Mouse (Mus musculus) urinary bladder, postnatal 10 days (tissue): ENCODE measurements around the gene Ssr2.

ENCODE experiments used
- DNase-seq: peaks from one replicate; pipeline ENCODE4 v3.0.0; 2022; ENCODE audit warnings: low spot score

Gene Ssr2

DNA sequence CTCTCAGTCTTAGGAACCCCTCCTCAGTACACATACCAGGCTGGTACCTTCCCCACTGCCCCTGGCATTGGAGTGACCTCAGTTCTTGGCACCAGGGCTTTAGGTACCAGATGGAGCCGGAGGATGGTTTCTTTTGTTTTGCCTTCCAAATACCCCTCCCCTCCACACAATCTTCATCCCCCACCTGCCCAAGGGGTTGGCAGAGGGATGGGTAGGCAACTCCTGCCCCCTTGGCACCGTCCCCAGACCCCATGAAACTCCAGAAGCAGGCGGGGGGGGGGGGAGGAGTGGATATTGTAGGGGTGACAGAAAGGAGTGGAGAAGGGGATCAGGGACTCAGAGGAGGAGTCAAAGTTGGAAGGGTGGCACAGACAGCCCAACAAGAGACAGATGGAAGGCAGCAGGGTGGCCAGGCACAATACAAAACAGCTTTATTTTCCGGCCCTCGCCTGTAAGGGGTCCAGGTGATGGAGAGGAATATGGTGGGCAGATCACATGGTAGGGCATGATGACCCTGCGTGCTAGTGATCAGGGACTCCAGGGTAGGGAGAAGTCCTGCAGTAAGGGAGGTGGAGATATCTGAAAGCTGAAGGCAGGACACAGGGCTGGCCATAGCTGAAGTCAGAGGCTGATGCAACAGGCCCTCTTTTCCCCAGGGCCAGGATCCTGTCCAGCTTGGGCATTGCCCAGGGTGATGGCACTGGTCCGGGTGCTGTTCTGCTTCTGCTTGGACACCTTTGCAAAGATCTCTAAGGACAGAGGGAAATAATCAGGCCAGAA is 33.9 kb upstream of the Ssr2 start:
- no peak for DNase-seq

DNA sequence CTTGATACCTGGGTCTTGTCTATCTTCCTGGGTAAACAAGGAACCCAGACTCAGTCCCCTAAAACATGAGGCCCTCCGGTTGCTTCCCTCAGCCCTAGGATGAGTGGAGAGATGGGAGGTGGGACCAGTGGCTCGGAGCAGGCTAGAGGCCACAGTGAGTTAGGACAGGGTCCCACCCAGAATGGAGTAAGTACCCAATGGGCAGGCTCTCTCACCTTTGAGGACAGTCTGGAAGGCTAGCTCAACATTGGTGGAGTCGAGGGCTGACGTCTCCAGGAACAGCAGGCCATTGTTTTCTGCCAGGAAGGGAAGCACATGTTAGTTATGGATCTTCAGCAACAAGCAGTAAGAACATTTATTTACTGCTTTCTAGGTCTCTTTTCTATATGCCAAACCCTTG is 33.2 kb upstream of the Ssr2 start:
- no peak for DNase-seq

DNA sequence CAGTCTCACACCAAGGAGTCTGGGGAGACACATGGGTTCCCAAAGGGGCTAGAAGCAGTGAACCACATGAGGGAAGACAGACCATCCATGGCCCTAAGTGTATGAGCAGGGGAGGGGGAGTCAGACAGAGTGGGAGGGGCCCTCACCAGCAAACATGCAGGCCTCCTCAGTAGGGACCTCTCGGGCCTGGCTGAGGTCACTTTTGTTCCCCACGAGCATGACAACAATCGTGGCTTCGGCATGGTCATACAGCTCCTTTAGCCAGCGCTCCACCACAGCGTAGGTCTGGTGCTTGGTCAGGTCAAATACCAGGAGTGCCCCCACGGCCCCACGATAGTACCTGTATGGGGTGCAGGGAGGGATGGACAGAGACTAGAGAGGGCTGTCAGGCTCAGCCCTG is 32.5 kb upstream of the Ssr2 start:
- DNase-seq = no peak

DNA sequence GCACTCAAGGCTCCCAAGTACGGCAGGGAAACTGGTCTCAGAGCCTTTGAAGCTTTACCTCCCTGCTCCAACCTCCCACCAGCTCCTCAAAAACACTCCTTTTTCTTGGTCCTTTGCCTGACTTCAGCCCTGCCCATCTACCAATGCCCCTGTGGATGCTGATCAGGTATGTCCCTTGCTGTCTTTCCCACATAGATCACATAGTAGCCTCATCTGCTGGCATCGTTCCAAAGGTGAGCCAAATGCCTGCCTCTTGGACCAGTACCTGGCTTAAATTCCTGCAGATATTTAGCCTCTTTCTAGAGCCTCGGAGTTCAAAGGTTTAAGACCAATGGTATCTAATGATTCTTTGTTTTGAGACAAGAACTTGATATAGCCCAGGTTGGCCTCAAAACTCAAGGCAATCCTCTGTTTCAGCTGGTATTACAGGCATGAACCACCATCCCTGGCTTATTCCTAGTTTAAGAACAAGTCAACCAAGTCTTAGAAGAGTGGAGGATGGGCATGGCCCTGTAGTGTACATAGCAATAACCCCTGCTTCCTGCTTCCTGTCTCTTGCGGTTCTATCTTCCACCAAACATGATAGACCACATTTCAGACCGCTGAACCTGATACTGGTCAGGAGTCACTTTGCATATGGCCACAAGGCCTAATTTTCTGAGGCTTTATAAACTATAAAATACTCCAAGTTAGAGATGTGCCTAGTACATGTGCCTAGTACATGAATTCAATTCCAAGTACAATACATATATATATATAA is 31.8 kb upstream of the Ssr2 start:
- DNase-seq = no peak

DNA sequence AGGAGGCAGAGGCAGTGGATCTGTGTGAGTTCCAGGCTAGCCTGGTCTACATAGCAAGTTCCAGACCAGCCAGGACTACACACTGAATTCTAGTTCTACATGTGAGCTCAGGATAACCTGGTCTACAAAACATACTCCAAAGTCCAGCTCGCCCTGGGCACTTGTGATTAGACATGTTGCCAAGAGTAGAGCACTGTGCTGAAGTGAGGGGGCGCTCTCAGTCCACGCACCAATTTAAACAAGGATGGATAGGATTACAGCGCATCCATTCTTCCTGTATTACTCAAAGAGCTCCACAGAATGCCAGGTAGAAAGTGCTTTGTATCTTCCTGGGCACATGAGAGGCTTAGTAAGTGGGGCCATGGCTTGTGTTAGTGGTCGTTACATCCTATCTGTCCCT is 31.2 kb upstream of the Ssr2 start:
- DNase-seq = no peak

DNA sequence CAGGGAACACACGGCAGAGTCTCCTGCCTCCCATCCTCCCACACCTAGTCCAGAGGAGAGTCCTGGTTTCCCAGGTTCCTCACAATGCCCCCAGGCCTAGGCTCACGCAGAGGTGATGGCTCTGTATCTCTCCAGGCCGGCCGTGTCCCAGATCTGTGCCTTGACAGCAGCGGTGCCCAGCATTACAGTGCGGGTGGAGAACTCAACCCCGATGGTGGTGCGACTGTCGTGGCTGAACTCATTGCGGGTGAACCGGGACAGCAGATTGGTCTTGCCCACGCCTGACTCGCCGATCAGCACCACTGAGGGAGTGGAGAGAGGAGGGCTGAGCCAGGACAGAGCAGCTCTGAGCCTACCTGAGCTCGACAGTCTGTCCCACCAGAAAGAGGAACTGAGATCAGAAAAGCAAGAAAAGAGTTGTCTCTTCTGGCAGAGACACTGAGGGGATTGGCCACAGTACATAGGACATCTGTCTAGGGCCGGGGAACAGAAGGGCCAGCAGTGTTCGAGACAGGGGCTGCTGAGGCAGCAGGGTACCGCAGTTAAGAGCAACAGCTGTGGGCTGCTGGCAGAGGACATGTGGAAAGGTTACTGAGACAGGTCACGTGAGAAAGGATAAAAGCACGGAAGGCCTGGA is 30.6 kb upstream of the Ssr2 start:
- no peak for DNase-seq

DNA sequence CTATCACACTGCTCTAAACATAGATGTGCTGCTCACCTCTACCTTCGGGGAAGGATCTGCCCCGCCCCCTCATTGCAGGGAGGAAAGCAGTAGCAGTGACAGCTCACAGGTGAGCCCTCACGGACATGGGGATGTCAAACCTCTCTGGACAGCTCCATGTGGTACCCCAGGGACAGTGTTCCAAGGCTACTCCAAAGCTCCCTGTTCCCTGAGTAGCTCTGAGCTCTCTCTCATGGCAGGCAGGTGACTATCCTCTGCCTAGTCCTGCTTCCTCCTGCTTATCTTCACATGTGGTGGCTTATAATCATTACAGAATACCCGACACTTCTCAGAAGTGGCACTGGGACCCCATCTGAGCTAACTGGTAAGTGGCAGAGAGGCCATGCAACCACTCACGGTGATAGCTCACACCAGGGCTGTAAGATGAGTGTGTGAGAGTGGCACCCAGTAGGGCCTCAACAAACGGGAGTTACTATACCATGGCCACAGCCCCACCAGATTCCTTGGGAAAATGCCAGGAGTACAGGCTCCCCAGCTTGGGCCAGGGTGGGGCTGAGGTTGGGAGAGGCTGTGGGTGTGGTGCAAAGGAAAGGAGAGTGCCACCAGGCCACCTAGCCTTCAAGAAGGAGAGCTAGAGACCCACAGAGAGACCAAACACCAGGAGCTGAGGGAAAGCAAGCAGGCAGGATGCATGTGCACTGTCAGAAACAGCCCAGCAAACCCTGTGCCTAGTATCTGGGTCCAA is 28.8 kb upstream of the Ssr2 start:
- DNase-seq = no peak

DNA sequence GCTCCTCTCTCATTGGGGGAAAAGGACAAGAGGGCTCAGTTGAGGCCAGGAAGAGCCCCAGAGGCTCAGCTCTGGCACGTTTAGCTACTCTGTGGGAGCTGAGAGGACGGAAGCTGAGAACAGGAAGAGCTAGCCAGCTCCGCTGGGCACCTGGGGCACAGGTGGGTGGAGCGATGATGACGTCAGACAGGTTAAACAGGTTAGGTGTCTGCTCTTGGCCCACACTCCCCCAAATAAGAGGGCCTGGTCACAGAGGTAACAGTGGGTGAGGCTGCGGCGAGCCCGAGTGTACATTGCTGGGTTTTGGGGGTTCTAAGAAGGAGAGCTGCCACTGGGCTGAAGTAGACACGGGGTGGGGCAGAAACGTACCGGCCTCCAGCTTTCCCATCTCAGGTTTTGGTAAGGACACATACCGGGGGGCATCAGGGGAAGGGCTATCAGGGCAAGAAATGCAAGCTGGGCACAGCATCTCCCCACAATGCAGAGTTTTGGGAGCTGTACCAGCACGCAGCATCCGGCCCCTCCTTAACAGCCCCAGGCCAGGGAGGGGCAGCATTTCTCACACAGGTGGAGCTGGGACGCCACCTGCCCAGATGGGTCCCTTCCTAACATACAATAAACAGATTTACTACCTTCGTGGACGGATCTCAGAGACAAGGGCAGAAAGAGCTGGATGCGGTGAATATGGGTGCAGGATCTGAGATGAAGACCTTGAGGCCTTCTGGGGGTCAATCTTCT is 27.3 kb upstream of the Ssr2 start, which contains the start of gene Rab25:
Gene Rab25, minus strand, starts transcription at position 121 of the 738 bp plus-strand sequence.
- DNase-seq = no peak

DNA sequence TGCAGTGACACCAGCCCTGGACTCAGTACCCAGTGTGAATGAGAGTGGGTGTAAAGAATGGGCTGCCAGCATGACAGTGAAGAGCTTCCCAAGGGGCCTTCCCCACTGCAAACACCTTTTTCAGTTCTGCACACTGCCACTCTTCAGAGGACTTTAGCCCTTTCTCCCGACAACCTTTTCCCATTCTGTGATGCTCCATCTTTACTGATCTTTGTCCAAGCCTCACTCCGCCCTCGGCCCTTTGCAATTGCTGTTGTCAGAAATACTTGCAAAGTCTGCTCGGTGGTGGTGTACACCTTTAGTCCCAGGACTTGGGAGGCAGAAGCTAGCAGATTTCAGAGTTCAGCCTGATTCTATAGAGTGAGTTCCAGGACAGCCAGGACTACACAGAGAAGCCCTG is 24.1 kb upstream of the Ssr2 start:
- DNase-seq = no peak

DNA sequence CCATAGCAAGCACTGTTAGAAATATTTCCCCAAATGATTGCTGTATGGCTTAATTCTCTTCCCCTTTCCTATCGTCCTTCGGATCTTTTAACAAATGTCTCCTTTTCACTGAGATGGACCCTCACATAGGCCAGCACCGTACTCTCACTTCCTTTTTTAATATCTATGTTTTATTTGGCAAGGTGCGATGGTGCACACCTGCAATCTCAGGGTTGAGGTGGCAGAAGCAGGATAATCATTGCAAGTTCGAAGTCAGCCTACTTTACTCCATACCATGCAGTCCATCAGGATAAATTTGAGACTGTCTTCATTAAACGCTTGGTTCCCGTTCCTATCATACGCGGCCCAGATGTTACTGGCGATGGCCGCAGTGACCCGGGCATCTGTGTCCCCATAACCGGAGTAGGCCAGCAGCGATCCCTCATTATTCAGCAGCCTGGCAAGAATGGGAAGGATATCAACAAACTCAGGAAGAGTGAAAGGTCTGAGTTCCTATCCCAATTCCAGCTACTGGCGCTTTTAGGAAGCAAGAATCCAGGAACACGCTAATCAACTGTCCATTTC is 23.5 kb upstream of the Ssr2 start:
- DNase-seq = no peak

DNA sequence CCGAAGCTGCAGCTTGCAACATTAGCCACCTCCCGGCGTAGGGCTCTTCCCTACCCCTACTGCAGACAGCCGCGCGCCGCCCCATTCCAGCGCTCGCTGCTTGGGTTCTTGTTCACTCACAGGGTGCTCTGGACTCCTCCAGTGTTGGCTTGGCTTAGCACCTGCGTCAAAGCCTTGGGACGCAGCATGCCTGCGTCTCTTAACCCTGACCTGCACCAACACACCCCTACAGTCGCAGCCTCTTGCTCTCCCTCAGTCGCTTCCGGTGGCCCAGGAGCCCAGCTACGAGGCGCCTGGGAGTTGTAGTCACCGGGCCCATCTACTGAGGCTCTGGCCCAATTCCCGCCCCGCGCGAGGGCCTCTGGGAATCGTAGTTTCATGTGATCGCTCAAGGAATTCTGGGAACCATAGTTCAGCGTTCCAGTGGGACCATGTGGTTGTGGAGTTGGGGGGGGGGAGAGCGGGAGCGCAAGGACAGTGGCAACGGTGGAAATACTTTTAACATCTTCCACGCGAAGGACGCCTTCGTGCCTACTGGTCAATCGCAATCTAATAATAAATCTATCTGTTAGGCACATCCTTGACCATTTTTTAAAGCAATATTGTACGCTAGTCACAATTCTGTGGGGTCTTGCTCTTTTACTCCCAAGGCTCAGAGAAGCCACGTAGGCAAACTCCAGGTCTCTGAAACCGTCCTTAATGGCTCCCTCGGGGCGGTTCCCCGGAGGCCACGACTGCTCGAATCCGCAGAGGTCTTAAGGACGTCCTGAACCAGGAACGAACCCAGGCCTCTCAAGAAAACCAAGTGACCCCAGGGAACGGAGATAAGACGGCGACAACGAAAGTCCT is 22.8 kb upstream of the Ssr2 start, which contains the start of gene Lamtor2:
Gene Lamtor2, minus strand, starts transcription at position 399 of the 849 bp plus-strand sequence.
- DNase-seq = peak; percentile 86

DNA sequence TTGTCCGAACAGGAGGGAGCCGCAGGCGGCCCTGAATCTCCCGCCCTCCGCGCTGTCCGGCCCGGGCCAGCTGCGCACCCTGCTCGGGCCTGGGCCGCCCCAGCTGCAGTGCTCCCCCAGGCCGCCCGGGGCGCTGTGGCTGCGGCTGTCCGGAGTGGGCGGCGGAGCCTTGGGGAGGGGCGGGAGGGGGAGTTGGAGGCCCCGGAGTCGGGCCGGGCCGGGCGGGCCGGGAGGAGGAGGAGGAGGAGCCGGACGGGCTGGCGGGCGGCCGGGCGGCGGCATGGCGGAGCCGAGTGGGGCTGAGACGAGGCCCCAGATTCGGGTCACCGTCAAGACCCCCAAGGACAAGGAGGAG is 22.2 kb upstream of the Ssr2 start, which contains the start of gene Ubqln4:
Gene Ubqln4, plus strand, starts transcription at position 234 of the 355 bp plus-strand sequence.
- DNase-seq = peak; percentile 72

DNA sequence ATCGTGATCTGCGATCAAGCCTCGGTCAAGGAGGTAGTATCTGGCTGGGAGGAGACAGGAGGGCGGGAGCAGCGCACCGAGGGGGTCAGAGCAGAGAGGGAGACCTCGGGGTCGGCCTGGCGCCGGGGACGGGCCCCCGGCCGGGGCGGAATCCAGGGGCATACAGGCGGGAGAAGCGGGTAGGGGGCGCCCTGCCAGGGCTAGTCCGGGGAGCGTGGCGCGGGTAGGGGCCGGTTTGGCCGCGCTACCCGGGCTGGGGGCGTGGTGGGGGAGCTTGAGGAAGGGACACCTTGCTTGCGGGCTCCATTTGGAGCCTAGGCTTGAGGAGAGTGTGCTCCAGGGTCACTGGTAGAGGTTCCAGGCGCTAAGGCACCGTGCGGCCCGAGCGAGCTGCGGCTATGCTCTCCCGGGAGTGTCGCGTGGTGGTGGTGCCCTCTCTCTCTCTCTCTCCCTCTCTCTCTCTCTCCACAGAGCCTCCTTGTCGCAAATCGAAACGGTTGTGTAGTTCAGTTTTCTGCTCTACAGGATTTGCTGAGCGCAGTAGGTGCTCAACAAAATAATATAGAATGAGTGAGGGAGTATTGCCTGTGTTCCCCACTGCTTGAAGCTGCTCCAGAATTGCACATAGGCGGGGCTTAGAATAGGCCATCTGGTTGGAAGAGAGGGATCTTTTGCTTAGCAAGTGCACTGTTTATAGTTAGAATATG is 21.6 kb upstream of the Ssr2 start:
- no peak for DNase-seq

DNA sequence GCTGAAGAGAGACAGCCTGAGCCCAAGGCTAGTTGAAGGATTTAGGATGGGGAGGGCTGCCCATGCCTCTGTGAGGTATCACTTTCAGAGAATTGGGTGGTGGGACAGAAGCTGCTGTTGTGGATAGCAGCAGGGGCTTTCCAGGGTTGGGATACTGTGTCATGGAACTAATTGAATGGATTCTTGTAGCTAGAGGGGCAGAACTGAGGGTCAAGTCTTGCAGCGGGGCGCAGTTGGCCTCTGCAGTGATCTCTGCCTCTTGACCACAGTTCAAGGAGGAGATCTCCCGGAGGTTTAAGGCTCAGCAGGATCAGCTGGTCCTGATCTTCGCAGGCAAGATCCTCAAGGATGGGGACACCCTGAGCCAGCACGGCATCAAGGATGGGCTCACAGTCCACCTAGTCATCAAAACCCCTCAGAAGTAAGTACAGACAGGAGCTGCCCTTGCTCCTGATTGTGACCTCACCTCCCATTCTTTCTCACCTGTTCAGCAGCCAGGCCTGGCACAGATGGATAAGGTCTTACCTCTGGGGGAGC is 20.5 kb upstream of the Ssr2 start:
- no peak for DNase-seq

DNA sequence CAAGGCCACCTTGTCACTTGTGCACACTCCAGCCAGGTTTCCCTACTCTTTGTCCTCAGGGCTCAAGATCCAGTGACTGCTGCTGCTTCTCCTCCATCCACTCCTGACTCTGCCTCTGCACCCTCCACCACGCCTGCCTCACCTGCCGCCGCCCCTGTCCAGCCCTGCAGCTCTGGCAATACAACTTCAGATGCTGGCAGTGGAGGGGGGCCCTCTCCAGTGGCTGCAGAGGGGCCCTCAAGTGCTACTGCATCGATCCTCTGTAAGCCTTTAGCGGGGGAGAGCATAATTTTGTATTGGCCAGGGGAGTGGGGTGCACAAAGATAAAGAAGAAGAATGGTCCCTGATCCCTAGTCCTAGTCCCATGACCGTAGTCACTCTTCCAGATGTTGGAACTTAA is 19.9 kb upstream of the Ssr2 start:
- DNase-seq = no peak

DNA sequence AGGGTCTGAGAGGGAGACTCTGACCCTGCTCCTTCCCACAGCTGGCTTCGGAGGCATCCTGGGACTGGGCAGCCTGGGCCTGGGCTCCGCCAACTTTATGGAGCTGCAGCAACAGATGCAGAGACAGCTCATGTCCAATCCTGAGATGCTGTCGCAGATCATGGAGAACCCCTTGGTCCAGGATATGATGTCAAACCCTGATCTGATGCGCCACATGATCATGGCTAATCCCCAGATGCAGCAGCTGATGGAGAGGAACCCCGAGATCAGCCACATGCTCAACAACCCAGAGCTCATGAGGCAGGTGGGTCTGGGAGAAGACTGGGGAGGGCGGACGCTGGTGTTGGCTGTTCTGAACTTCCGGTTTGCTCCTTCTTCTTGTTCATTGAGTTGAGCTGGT is 19.1 kb upstream of the Ssr2 start:
- DNase-seq = no peak

DNA sequence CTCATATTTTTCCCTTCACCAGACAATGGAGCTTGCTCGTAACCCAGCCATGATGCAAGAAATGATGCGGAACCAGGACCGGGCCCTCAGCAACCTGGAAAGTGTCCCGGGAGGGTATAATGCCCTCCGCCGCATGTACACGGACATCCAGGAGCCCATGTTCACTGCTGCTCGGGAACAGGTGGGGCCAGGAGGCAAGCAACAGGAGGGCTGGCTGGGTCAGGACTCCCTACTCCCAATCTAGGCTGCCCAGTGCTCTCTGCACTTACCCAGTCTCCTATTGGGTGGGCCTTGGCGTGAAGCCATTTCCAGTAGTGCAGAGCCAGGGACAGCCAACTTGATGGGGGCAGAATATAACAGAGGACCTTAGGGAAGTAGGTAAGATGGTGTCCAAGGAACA is 16.1 kb upstream of the Ssr2 start:
- DNase-seq = no peak

DNA sequence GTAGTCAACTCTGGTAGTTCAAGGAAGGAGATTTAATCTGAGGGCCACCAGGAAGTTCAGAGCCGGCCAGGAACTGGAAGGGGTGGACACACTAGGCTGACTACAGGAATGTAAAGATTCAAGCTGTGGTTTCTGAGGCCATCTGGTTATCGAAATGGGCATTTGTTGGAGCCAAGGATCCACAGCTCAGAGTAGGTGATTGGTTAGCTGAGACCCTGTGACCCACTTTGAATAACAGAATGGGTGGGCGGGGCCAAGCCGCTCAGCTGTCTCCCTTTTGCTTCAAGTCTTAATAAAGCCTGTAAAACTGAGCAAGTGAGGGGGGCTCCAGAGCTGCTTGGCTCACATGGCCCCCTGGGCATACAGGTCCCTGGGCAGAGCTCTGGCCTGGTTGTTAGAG is 13.7 kb upstream of the Ssr2 start:
- DNase-seq = no peak

DNA sequence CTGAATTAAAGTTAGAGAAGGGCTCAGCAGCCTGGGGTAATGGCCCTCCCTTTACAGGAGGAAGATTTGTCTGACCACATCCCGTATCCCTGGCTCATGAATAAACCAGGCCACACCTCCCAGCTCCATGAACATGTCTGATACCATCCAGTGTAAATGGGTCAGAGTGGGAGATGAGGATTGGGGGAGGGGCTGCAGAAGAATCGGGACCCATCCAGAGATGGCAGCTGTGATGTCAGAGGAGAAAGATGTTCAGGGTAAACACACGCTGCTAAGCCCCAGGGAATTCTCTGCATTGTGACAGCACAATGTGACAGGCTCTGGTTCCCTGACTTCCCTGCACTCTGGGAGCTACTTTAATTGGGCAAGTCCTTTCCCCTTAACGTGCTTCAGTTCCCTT is 12.2 kb upstream of the Ssr2 start:
- DNase-seq = no peak
